Mouse (Mus musculus): ENCODE measurements around the gene Wipf1. TPM values are rescaled to one million over a fixed set of nuclear protein-coding genes. Genes with fewer than 3 reads are reported as not detected.
"Not testable (repeated sequence)": the region's sequence is repeated elsewhere in the genome, so short reads cannot be mapped to it uniquely, and the experiment has no call there.

The Wipf1 gene
- polyA plus RNA-seq, 2 experiments from 2014 or later, result 70.1 to 72.4 TPM

DNA sequence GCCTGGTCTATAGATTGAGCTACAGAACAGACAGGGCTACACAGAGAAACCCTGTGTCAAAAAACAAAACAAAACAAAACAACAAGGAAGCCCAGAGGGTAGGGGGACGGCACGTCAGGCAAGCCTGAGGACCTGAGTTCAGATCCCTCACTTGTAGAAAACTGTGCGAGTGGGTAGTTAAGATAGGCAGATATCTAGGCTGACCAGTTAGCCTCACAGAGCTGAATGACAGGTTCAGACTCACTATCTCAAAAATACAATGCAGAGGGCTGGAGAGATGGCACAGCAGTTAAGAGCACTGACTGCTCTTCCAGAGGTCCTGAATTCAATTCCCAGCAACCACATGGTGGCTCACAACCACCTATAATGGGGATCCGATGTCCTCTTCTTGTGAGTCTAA is 23.2 kb downstream of the Wipf1 start:
- not testable (repeated sequence) for ATAC-seq

DNA sequence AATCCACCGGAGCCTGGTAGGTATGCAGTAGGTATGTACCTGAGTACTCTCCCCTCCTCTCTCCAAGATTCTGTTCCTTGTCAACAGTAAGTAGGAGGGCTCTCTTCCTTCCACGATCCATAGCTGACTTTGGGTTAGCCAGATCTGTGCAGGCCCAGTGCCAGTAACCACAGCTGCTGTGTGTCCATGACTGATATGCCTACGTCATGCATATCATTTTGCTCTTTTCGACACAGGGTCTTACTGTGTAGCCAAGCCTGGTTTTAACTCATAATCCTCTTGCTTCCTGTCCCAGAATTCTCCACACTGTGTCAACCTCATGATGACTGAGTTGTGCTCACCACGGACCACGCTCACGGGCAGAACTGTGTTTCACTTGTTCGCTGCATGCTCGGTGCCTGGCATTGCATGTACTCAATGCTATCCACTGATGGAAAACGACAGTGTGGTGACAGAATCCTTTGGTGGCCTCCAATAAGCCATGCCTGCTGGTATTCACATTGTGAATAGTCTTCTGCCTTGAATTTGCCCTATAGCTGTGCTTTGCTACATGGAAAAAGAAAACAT is 26.6 kb downstream of the Wipf1 start:
- ATAC-seq, result no peak

DNA sequence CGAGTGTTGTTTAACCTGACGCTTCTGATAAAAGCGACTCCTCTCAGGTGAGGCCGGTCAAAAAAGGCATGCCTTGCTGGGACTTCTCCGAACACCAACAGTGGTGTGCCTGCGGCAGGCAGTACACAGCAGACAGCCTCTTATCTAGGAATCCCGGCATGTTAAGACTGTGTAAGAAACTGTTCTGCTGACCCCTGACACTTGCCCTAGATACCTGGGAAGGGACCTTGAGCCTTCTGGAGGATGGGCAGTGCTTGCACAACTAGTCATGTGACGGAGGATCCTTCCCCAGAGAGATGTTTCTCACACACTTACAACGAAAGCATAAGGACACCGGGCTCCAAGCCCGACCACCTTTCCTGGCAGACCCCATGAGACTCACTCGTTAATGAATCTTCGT is 28.7 kb downstream of the Wipf1 start:
- ATAC-seq, result no peak

DNA sequence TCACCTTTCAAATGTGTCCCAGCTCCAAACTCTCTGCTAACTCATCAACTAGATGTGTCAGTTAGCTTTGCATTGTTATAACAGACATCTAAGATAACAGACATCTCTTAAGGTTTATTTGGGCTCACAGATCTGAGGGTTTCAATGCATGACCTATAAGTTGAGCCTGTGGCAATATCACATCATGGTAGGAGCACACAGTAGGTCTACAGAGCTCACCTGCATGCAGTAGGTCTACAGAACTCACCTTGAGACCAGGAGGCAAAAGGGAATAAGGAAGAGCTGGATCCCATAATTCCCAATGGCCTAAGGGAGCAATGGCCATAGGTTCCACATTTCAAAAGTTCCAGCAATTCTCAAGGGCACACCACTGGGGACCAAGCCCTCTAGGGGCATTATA is 31.2 kb downstream of the Wipf1 start:
- ATAC-seq, result no peak

DNA sequence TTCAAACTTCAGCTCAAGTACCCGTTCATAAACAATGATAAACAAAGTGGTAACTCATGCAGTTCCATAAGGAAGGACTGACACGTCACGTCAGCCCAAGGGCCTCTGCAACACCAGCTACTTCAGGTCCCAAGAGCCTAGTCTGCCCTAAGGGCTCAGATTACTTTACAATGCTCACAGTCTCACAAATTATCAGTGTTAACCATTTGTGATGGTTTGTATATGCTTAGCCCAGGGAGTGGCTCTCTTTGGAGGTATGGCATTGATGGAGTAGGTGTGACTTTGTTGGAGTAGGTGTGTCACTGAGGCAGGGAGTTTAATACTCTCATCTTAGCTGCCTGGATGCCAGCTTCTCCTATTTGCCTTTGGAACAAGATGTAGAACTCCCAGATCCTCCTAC is 32.0 kb downstream of the Wipf1 start:
- no peak for ATAC-seq

DNA sequence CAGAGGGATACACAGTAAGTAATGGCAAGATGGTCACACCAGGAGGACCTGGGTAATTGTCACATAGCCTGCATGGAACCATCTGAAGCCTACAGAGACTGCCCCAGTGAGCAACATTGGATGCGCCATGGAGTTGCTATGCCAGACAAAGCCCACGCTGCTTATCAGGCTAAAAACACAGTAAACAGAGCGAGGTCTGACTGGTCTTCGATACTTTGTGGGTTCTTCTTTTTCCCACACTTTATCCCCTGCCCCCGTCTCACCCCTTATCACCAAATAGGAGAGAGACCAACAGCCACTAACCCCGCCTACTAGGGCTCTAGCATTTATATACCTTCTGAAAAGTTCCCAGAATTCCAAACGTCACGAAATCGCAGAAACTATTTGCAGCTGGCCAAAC is 32.6 kb downstream of the Wipf1 start:
- no peak for ATAC-seq

DNA sequence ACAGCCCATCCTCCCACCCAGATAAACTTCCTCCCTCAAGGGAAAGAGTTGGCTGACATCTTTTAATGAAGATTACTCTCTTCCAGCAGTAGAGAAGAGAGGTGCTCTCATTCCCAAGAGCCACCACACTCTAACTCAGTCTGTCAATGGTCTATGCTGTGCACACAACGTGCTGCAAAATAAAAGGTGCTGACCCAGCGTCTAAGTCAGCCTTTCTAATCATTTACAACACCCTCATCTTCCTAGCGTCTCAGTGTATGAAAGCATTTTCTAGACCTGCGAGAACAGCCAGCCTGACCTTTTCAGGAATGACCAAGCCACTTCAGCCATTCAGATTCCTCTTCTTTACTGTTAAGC is 33.2 kb downstream of the Wipf1 start:
- no peak for ATAC-seq

DNA sequence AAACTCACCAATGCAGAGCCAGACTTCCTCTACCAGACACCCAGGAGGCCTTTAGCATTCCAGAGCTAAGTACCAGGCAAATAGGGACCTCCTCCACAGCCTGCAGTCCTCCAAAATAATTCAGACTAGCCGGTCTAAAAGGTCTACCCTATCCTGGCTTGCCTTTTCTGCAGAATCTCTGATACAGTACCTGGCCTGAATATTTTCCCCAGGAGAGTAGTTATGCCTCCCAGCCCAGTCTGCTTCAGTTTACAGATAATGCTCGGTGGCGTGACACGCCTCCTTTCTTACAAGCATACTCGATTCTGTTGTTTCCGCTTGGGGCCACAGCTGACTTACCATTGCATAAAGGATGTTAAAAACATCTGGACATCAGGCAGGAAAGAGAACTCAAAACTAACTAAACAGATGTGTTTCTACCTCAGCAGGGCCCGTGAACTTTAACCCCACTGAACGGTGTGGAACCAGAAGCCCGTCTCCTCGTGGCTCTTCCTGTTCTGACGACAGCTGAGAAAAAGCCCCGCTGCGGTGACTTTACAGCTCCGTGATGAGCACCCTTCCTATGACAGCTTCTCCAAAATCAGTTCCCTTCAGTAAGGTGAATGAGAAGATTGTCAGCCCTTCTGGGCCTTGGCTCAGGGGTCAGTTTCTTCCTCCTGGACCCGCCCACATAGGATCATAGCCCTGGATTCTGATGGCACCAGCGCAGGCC is 33.8 kb downstream of the Wipf1 start:
- ATAC-seq, result peak; percentile 96

DNA sequence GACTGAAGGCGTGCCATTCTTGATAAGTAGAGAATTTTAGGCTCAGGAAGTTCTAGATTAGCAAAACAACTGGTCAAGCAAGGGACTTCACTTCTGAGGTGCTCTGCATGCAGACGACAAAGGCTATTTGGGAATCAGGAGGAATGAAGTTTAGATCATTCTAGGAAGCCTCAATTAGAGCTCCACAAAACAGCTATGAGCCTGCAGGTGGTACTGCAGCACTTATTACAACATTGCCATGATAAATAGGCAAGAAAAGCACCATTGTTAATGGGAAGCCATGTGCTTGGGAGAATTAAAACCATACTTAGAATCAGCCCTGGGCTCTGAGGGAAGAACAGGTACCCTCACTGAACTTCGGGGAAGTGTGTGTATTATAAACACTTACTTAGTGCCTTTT is 36.0 kb downstream of the Wipf1 start:
- ATAC-seq, result no peak

DNA sequence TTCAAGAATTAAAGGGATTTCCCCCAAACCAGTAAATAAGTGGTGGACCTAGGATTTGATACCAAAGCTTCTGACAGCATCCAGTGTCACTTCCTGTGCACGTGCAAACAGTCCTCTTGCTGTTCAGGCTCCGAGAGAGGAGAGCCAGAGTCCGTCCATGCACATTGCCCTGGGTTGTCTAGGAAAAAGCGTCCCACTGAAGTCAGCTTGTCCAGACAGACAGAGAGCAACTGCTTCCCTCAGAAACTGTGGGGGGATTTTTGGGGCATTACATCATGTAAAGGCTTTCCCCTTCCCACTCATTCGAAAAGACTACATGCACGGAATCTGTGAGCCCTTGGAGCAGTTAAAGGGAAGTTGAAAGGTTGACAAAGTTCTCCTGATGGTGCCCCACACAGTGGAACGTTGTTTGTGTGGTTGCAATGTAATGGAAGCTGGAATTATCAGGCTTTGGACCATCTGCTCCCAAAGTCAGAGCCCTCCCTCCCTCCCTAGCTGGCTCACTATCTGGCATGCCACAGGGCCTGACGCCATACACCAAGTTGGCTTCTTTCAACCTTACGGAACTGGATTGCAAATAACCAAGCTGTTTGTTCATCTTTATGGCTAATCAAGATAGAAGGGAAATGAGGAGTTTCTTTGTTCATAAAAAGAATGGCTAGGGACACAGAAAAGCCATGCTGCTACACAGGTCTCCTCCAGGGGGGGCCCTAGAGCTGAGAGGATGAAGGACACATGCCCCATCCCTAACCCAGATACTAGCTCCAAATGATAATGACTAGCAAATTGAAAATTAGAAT is 37.9 kb downstream of the Wipf1 start:
- no peak for ATAC-seq

DNA sequence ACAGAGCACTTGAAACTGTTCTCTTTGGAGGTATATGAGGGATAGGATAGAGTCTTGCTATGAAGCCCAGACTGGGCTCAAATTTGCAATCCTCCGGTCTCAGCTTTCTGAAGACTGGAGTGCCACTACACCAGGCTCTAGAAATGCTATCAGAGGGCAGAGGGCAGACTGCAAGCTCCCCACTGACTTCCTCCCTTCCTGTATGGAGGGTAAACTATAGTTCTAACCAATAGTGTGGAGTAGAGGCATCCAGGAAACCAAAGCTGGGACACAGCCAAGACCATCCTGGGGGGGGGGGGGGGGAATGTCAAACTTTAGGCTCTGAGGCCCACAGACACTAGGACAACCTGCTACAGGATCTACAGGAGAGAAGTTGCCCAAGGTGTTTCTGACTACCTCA is 39.1 kb downstream of the Wipf1 start:
- ATAC-seq, result no peak

DNA sequence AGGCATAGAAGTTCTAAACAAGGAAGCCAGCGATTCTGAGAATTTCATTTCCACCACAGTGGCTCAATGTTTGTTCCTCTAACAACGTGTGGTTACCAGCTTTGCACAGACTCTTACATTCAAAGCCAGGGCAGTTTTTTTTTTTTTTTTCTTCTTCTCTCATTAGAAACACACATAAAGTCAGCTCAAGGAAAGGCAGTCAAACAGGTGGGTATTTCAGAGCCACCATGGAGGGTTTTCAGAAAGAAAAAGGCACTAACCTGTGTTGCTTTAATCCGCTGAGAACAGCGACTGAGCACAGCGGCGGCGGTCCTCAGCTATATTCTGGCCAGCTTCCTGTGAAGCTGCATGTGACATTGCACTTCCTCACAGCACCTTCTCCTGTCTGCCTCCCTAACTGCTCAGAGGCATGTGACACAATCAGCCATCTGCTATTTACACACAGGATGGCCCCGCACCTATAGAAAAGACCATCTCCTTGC is 43.4 kb downstream of the Wipf1 start:
- peak; percentile 79 for ATAC-seq

DNA sequence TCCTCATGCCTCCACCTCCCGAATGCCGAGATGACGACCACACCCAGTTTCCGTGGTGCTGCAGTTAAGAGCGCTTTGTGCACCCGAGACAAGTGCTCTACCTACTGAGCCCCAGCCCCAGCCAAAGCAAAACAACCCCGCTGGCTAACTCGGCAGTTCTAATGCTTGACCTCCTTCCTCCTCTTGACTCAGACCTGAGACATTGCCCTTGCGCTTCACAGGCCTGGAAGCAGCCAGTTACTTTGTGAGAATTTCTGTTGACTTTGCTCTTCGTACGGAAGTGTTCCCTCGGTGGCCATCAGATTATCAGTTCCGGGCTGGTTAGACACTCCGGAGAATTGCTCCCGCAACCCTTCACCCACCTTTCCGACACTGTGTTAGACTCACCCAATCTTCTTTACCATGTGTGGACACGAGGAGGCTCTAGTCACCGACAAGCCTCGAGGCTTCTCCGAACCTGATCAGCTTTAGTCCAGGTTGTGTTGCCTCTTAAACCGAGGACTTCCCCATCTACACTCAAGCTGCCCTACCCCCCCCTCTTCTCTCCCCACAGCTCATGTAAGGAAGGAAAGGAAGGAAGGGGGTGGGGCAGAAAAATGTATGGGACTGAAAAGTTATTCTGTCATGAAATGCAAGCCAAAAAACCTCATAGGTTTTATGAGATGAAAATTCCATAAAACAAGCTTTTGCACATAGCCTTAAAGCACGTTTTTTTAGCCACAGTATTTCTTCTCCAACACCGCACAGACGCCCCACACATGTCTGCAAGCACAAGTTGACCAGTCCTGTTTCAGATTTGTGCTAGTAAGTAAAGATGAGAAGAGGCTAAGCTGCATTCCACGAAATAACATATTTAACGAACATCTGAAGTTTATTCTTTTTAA is 44.1 kb downstream of the Wipf1 start:
- ATAC-seq, result peak; percentile 60

DNA sequence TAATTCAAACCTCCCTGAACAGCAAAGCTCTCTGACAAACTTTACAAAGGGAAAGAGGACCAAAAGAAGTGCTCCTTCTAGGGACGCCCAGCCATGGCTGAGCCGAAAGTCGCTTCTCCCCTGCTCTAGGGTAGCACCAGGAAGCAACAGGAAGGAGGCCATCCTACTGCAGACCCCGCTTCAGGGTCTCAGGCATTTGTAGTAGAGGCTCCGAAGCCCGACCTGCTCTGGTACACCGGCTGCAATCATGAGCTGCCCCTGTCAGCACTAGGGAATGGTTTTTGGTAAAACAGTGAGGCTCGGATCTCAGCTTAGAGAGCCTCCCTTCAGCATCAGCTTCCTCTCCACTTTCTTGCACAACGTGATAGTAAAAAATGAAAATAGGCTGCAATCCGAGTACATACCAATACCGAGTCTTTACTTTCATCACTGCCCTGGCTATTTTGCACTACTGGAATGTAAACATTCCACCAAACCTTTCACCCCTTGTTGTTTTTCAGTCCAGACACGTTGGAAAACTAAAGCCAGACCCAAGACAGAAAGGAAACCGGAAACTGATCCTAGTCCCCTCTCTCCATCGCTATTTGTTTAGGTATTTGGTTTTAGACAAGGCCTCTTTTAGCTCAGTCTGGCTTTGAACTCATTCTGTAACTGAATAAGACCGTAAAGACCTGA is 44.8 kb downstream of the Wipf1 start:
- ATAC-seq, result no peak

DNA sequence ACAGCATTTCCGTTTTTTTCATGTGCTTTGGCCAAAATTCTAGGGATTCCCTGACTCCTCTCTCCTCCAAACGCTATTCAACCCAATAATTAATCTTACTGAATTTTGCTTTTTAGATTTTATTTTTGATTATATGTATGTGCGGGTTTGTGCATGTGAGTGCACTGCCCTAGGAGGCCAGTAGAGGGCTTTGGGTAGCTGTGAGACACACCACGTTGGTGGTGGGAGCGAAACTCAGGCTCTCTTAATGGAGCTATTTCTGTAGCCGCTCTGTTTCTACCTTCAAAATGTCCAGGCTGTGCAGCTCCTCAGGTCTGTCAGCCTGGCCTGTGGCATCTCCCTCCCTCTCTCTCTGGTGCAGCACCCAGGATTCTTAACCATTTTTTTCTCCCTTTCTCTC is 50.7 kb downstream of the Wipf1 start:
- no peak for ATAC-seq

DNA sequence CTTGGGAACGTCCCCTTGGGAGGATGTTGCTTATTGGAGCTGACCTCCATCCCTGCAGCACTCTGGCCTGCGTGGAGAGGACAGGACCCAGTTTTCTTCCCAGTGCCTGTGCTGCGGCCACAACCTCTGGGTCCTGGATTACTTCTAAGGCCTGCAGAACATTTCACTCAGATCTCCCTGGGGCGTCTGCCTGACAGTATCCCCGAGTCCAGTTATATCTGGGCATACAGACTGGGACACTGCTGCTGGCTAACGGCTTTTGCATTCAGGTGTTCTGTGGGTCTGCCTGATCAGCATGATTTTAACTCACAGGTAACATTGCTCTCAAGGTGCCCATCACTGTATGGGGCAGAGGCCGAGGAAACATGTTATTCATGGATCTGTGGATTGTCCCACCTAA is 52.0 kb downstream of the Wipf1 start:
- no peak for ATAC-seq

DNA sequence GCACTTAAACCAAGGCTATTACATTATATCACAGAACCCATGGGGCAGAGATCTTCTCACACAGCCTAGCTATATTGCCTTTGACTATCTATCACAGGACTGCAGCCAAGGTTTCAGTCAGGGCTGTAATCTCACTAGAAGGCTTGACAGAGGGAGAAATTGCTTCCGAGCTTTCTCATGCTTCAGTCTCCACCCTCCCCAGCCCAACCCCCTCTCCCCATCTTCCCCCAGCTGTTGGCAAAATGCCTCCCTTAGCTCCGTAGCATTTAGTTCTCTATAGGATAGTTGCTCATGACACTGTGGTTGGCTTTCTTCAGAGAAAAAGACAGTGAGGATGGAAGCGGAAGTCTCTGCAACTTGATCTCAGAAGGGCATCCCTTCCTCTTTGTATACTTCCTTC is 54.0 kb downstream of the Wipf1 start:
- no peak for ATAC-seq

DNA sequence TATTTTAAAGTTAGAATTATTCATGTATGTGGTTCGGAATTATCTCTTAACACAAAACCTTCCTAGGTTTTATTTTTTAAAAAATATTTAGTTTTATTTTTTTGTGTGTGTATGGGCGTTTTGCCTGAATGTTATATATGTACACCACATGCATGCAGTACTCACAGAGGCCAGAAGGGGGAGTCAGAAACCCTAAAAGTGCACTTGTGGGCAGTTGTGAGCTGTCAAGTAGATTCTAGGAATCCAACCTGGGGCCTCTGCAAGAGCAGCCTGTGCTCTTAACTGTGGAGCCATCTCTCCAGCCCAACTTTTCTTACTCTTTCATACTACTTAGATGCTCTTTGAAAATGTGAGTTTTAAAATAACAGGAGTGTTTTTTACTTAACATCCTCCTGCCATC is 57.4 kb downstream of the Wipf1 start:
- ATAC-seq, result no peak

DNA sequence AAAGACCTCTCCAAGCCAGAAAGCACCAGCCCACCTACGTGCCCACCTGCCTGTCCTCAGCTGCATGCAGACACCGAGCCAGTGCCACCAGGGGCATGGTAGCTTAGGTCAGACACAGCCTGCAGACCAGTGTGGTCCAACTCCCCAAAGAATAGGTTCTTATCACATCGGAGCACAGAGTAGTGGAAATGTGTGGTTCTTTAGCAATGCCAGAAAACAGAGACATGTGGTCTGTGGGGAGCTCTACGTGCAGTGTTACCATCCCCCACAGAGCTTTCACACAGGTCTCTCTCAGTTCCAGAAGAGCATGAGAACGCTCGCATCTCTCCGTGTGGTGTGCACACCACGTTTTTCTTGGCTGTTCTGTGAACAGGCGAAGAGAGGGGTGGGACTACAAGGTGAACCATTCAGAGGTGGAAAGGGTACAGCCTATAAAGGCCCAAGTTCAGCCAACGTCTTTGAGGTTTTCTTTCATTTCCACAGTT is 59.3 kb downstream of the Wipf1 start:
- peak; percentile 64 for ATAC-seq

DNA sequence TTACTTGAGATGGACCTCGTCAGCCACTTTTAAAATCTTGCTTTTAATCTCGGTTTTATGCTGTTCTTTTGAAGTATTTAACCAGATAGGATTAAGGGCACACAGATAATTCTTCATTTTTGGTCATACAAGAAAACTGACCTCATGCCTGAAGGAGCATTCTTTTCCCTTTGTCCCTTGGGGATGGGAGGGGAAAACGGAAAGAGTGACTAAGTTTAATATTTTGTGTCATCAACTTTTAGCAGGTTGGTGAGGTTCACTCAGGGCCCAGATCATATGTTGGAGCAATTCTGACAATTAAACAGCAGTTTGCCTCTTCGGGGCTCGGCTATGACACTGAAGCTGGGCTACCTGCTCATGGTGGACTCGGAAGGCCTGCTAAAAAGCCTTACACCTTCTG is 60.0 kb downstream of the Wipf1 start:
- ATAC-seq, result no peak

DNA sequence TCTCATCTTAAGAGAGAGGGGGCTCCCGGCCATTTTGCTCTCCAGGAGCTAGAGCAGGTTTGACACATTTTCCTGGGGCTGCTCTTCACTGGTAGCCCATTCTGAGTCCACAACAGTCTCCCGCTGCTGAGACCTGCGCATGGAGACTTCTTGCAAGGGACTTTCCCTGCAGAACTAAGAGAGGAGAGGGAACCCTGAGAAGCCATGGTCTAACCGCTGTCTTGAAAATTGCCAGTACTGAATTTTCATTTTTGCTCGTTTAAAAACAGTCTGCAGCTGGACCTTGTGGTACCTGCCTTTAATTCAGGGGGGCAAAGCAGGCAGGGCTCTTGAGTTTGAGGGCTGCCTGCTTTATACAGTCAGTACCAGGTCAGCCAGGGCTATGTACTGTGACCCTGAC is 60.5 kb downstream of the Wipf1 start:
- peak; percentile 14 for ATAC-seq
